Mouse (Mus musculus) hindbrain, embryonic 16.5 days (tissue): ENCODE data around the gene Olfr429. TPM values are rescaled to one million over a fixed set of nuclear protein-coding genes. Genes with fewer than 3 reads are reported as not detected.

Source experiments
- ATAC-seq: fragments of 200-750 bp; cut with Nextera tagmentation; 2 replicates; pipeline ENCODE4 v1.8.0; 2017; ENCODE audit warnings: moderate TSS enrichment, moderate library complexity
- H3K27ac ChIP-seq: fragments of 300-500 bp; sonication (generic); 2 replicates; pipeline ENCODE4 v1.5.1; 2014; ENCODE audit warnings: low read depth, mild to moderate bottlenecking, control low read depth, low read length, moderate library complexity
- H3K27me3 ChIP-seq: fragments of 300-500 bp; sonication (generic); replicated peaks from 2 replicates; pipeline ENCODE4 v1.6.1; 2014; ENCODE audit warnings: low read length; ENCODE audit not compliant: control insufficient read depth, insufficient read depth
- H3K36me3 ChIP-seq: fragments of 300-500 bp; sonication (generic); 2 replicates; pipeline ENCODE4 v1.6.1; 2014; ENCODE audit warnings: mild to moderate bottlenecking, low read length, moderate library complexity, mixed read lengths; ENCODE audit not compliant: control insufficient read depth, insufficient read depth
- H3K4me1 ChIP-seq: fragments of 300-500 bp; sonication (generic); 2 replicates; pipeline ENCODE4 v1.6.1; 2014; ENCODE audit warnings: low read depth, low read length; ENCODE audit not compliant: control insufficient read depth, insufficient read depth
- H3K4me2 ChIP-seq: fragments of 300-500 bp; sonication (generic); 2 replicates; pipeline ENCODE4 v1.6.1; 2014; ENCODE audit warnings: mild to moderate bottlenecking, low read length, control low read depth, moderate library complexity
- H3K4me3 ChIP-seq: fragments of 300-500 bp; sonication (generic); 2 replicates; pipeline ENCODE4 v1.5.1; 2014; ENCODE audit warnings: mild to moderate bottlenecking, low read length, control low read depth, moderate library complexity
- H3K9ac ChIP-seq: fragments of 300-500 bp; sonication (generic); 2 replicates; pipeline ENCODE4 v1.6.1; 2014; ENCODE audit warnings: low read depth, mild to moderate bottlenecking, control low read depth, low read length, moderate library complexity
- H3K9me3 ChIP-seq: fragments of 300-500 bp; sonication (generic); 2 replicates; pipeline ENCODE4 v1.6.1; 2014; ENCODE audit warnings: mild to moderate bottlenecking, low read length, moderate library complexity; ENCODE audit not compliant: control insufficient read depth
- WGBS: fragments of 180-500 bp; shearing (Covaris S2); extraction: QIAGEN DNeasy Blood & Tissue Kit; methylation state at CpG from one replicate; pipeline ENCODE4 v1.1.7; 2014; 5-methylcytosine and 5-hydroxymethylcytosine counted together
- polyA plus RNA-seq: library from polyadenylated mRNA; unstranded; fragments of >200 nt; fragmentation: Nextera tagmentation; extraction: Ambion mirVana; gene quantifications from 2 replicates; pipeline ENCODE4 v1.2.1, GENCODE M21; 2015

Gene Olfr429
- polyA plus RNA-seq, 1 experiment from 2014 or later: not detected

- Histone ChIP-seq H3K4me2 (no peak within 1 kb of the TSS), H3K27me3 (no peaks in the 10 kb centered on the region), H3K4me1 (no peaks in the 10 kb centered on the region), H3K9ac (no peak within 1 kb of the TSS), H3K9me3 (no peaks in the 10 kb centered on the region), H3K4me3 (no peak within 1 kb of the TSS), H3K36me3 (no peaks in the 10 kb centered on the region), H3K27ac (no peak within 1 kb of the TSS)
- ATAC-seq: no peak
- WGBS: 88% methylated on average over 3 of the region's 3 CpGs
Observed at GRCm38 (mm10) chr1:174131217-174131616, 47.1 kb downstream of the Olfr429 start, which contains the start of gene Olfr424. Olfr424 (plus strand) TSS chr1:174131517.

DNA sequence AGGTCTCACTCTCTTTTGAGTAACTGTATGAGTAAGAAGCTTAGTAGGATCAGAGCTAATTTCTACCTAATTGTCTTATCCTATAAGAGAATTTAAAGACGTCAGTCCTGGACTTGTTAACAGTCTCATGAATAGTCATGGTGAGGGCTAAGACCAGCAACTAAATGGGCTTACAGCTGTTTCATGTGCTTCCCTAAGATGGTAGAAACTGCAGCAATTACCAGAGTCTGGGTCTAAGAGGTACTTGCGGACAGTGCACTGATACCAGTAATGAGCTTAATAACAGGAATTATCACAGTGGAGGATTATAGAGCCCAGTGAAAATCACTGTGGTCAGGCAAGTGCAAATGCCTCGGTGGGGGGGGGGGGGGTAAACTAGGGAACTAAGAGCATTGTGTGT lies 47.9 kb downstream of the Olfr429 start:
- Histone ChIP-seq H3K27ac (no peak overlapping the region), H3K4me1 (no peaks in the 10 kb centered on the region), H3K9ac (no peak overlapping the region), H3K9me3 (no peaks in the 10 kb centered on the region), H3K4me3 (no peak overlapping the region), H3K4me2 (no peak overlapping the region), H3K27me3 (no peaks in the 10 kb centered on the region), H3K36me3 (no peaks in the 10 kb centered on the region)
- no peak for ATAC-seq
- 73% methylated on average over 3 of the region's 3 CpGs for WGBS

Other genes with a start within 250 kb of the Olfr429 start
- gene Ifi211, start 171.3 kb upstream of the Olfr429 start, polyA plus RNA-seq: 0.31 and 0.46 TPM in 2 replicates
- 1.3 and 2.0 TPM in 2 replicates for gene Mndal, start 141.8 kb upstream of the Olfr429 start, polyA plus RNA-seq
- gene Ifi203, start 141.7 kb upstream of the Olfr429 start, polyA plus RNA-seq: 0.65 and 1.2 TPM in 2 replicates
- gene Ifi202b, start 101.6 kb upstream of the Olfr429 start, polyA plus RNA-seq: 0.11 TPM in 1 of 2 replicates, not detected in the other
- not detected in 2 replicates for gene Ifi205, start 52.5 kb upstream of the Olfr429 start, polyA plus RNA-seq
- gene Olfr433, start 43.6 kb upstream of the Olfr429 start, polyA plus RNA-seq: not detected in 2 replicates
- gene Olfr432, start 35.1 kb upstream of the Olfr429 start, polyA plus RNA-seq: not detected in 2 replicates
- gene Olfr430, start 17.7 kb upstream of the Olfr429 start, polyA plus RNA-seq: not detected in 2 replicates
- gene Olfr427, start 12.6 kb downstream of the Olfr429 start, polyA plus RNA-seq: not detected in 2 replicates
- gene Olfr231, start 36.8 kb downstream of the Olfr429 start, polyA plus RNA-seq: not detected in 2 replicates
- not detected in 2 replicates for gene Olfr424, start 47.2 kb downstream of the Olfr429 start, polyA plus RNA-seq
- gene Olfr420, start 71.3 kb downstream of the Olfr429 start, polyA plus RNA-seq: not detected in 2 replicates
- gene Spta1, start 88.4 kb downstream of the Olfr429 start, polyA plus RNA-seq: 0.03 and 0.07 TPM in 2 replicates
- not detected in 2 replicates for gene Olfr419, start 167.7 kb downstream of the Olfr429 start, polyA plus RNA-seq
- gene Mptx1, start 246.2 kb downstream of the Olfr429 start, polyA plus RNA-seq: not detected in 2 replicates